Mouse (Mus musculus) layer of hippocampus, postnatal 25 days (tissue): ENCODE data around the gene Serpinb6a. TPM values are rescaled to one million over a fixed set of nuclear protein-coding genes. Genes with fewer than 3 reads are reported as not detected.

ENCODE experiments used
- DNase-seq, 2 experiments: peaks; one replicate each; pipeline ENCODE4 v3.0.0; 2022; ENCODE audit warnings: mixed read lengths in 2 of 2, low spot score in 1 of 2; ENCODE audit errors: extremely low spot score in 1 of 2
- total RNA-seq, 2 experiments: library from RNA; stranded (reverse); gene quantifications; 2 replicates each; pipeline ENCODE4 v1.2.3; 2021

The Serpinb6a gene
- 10 to 100 TPM; 38.0 to 43.8 TPM for total RNA-seq

DNA sequence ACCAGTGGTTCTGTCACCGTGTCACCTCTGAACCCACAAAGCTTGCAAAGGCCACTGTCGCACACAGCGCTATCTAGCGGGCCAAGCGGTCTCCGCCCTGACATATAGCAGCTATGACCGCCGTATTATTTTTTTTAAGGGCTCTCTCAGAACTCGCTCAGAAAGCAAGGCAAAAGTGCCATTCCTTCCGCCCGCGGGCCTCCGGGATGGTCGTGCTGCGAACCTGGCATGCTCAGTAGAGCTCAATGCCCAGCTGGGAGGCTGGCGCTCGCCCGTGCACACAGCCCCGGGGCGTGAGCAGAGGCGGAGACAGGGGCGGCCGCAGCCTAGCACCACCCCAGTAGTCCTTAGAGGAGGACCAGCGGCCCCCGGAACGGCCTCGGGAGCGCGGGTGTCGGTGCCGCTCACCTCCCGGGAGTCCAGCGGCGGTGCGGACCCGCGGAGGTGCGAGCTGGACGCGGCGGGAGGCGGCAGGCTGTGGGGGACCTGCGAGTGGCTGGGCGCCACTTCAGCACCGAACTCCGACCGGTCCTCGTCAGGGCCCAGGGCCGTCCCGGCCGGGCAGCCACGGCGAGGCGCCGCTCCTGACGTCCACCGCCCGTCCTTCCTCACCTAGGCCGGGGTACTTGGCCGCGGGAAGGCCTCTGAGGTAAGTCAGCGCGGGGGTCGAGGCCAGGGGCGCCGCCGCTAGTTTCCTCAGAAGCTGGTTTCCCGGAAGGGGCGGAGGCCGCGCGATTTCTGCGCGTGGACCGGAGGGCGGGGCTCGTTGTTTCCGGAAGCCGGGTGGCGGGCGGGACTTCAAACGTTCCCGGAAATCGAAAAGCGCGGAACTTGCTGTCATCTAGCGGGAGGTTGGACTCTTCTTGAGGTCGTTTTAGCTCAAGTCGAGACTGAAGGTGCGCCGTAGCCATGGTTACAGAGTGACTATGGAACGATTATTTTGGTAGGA lies at the start of gene Serpinb6a, which contains the start of gene Ripk1:
Gene Serpinb6a (minus strand): TSS at position 737 of the 949 bp plus-strand sequence.
Gene Ripk1 (plus strand): TSS at position 306 of the 949 bp plus-strand sequence.
- DNase-seq: peak; percentile 79 to 87

DNA sequence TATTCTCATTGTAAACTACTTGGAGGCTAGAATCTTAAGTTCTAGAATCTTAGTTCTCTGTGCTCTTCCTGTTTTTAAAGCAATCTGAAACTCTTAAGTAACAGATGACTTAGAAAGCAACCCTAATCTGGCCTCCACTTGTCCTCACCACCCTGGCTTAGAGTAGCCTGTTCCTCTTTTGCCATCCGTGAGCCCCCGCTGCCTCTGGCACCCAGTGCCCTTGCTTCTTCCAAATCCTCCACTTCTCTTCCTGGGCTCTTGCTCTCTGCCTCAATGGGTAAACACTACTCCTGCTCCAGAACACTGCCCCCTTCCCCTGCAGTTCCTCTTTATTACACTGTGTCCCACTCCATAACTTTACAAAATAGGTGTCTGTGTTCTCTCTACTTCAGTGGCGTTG lies 49.1 kb upstream of the Serpinb6a start:
- DNase-seq: no peak

DNA sequence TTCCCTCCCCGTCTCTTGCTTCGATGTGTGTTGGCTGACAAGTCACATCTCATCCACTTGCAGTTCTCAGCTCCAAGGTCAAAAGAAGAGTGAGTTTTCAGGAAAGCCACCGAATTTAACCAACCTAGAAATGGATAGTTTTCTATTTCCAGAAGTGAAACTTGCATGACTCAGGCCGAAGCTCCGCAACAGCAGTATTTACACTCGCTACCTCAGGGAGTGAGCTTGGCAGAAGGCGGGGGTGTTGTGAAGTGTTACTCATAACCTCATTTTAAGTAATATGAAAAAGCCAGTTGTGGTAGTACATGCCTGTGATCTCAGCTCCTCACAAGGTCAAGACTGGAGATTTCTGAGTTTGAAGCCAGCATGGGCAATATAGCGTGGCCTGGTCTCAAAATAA lies 47.9 kb upstream of the Serpinb6a start:
- DNase-seq: no peak

DNA sequence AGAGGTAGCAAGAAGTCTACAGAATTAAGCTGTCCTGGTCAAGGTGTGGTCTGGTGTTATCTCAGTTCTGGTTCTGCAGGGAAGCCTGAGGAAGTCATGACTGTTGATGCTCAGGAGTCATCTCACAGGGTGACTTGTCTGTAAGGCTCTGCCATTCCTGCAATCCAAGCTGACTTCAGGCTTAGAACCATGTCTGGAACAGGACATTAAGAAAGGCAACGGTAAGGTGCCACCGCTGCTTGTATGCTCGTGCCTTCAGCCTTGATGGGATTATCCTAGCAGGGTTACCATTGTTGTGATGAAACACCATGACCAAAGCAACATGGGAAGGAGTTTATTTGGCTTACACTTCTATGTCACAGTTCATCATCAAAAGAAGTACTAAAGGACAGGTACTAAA lies 44.9 kb upstream of the Serpinb6a start:
- DNase-seq: no peak

DNA sequence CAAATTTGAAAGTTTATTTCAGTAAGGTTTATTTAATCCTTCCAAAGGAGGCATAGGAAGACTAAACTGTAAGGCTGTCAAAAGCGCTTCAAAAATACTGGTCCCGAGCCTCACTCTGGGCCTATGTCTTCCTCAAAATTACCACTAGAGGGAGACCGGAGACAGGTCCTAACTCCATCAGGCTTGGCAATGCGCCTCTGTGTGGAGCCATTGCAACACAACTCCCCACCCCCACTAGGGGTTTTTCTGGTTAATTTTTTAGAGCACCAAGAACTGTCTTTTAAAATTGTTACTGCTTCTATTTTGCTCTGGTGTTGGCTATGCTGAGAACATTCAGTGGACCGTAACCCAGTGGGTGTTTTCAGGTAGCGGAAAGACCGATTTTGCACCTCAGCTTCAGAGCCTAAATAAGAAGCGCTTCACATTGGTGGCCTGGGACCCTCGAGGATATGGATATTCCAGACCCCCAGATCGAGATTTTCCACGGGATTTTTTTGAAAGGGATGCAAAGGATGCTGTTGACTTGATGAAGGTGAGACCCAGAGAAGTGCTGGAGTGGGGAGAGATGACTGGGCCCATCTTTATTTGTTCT lies 43.9 kb upstream of the Serpinb6a start:
- DNase-seq: peak; percentile 45 to 77

DNA sequence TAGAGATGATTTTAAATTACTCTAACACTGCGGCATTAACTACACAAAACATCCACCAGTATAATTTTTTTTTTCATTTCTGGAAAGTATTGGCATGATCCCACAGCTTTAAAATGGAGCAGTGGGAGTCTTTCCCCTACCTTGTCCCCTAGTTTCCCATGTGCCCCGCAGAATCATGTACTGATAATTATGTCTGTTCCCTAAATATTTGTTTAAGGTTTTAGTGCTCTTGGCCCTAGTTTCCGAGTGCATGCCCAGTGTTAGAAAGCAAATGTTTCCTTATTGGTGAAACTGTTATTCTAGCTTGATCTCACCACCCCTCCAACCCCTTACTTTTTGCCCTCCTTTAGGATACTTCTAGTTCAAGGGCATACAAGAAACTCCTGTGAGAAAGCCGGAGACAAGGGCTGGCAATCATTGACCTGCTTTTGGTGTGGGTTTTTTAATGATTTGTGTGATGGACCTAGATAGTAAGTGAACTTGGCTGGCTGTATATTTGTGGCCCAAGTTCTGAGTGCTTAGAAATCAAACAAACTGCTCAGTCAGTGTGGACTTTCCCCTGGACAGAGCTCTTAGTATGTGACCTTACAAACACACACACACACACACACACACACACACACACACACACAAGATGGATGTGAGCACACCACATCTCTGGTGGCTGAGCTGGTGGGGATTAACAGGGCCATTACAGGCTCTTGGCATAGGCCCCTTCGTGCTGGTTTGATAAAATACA lies 43.1 kb upstream of the Serpinb6a start:
- no peak for DNase-seq

- DNase-seq: no peak
These were observed 41.3 kb upstream of the Serpinb6a start for GRCm38 (mm10) chr13:34043716-34044393.

DNA sequence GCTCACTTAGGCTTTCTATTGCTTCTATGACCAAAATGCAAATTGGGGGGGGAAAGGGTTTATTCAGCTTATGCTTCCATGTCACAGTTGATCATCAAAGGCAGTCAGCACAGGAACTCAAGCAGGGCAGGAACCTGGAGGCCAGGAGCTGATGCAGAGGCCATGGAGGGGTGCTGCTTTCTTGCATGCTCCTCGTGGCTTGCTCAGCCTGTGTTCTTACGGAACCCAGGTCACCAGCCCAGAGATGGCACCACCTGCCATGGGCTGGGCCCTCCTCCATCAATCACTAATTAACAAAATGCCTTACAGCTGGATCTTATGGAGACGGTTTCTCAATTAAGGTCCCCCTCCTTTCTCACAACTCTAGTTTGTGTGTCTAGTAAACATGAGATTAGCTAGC lies 37.5 kb upstream of the Serpinb6a start:
- DNase-seq: no peak

DNA sequence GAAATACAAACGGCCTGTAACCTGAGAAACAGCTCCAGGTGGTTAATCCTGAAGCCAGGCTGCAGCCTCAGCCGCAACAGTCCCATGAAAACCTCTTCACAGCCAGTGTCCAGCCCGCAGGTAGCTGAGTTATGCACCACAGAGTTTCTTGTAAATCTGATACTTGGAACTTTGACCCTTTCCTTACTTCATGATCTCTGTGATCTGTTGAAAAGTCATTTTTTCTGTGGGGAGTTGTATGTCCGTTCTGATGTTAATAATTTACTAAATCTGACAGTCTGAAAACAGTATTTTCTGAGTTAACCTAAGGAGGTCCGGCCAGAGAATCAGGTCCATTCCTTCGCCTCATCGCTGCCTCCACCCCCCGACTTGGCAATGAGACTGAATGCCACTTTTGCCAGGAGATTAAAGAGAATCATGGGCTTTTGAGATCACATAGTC lies 36.3 kb upstream of the Serpinb6a start:
- no peak for DNase-seq

GRCm38 (mm10) chr13:34038056-34038432 lies 35.5 kb upstream of the Serpinb6a start:
- DNase-seq: no peak

GRCm38 (mm10) chr13:34037172-34038055 lies 34.8 kb upstream of the Serpinb6a start, which contains the start of gene Bphl:
Bphl (plus strand) TSS chr13:34037597.
- peak; percentile 88 to 90 for DNase-seq

GRCm38 (mm10) chr13:34036726-34037125 lies 34.1 kb upstream of the Serpinb6a start:
- no peak for DNase-seq

GRCm38 (mm10) chr13:34035424-34035823 lies 32.8 kb upstream of the Serpinb6a start:
- no peak for DNase-seq

- DNase-seq: no peak
These were observed 29.4 kb upstream of the Serpinb6a start for GRCm38 (mm10) chr13:34032041-34032440.

DNA sequence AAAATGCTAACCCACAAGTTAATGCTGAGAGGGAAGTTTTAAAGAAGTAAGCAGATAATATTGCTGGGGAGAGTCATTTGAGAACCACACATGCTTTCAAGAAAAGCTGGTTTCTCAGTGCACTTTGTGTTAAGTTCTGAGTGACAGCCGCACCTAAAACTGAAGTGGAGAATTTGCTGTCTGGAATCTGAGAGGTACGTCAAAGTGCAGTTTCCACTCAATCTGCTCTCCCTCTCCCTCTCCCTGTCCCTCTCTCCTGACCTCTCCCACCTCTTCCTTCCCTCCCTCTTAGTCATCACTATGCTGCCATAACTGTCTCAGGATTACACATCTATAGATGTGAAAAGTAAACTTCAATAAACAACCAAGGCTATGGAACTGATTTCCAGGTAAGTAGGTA lies 19.4 kb upstream of the Serpinb6a start:
- DNase-seq: no peak

- no peak for DNase-seq
These were observed 15.9 kb upstream of the Serpinb6a start for GRCm38 (mm10) chr13:34018521-34018920.

DNA sequence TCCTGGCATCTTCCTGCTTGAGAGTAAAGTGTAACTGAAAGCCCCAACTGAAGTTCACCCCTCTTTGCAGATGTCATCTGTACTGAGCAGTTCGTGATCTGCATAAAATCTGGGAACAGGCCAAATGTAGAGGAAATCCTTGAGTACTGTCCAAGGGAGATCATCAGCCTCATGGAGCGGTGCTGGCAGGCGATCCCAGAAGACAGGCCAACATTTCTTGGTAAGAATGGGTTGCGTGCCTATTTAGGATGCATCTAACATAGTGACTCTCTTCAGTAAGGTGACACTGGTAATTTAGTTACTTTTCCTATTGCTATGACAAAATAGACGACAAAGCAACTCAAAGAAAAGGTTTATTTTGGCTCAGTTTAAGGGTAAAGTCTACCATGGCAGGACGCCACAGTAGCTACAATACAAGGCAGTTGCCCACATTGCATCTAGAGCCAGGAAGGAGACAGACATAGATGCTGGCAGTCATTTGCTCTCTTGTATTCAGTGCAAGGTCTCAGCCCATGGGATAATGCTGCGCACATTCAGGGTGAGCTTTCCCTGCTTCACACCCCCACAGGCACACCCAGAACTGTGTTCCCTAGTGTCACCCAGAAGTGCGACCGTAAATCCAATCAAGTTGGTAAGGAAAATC lies 14.5 kb upstream of the Serpinb6a start:
- DNase-seq: no peak

DNA sequence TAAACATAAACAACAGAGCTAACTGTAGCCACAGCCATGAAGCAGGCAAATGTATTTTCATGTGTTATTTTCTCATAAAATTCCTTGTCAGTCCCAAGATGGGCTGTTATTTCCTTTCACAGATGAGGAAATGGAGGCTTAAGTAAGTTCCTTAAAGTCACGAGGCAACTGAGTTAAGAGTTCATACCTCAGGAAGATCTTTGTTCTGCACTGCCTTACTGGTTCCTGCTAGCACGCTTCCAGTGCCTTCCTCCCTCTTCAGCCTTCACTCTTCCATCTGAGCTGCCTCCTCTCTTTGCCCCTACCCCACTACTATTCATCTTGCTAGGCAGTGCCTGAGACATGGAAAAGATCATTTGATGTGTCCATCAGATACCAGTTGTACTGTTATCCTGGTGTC lies 4.6 kb upstream of the Serpinb6a start:
- no peak for DNase-seq

- no peak for DNase-seq
These were observed 464 bp upstream of the Serpinb6a start for GRCm38 (mm10) chr13:34003058-34003457.
